Mouse (Mus musculus): ENCODE measurements at regions not wholly inside any gene's neighbourhood (a gene's known extent, or its start where the extent isn't known, plus 50 kb on each side); places are given as distances from the start of the nearest gene placed in this dataset.

DNA sequence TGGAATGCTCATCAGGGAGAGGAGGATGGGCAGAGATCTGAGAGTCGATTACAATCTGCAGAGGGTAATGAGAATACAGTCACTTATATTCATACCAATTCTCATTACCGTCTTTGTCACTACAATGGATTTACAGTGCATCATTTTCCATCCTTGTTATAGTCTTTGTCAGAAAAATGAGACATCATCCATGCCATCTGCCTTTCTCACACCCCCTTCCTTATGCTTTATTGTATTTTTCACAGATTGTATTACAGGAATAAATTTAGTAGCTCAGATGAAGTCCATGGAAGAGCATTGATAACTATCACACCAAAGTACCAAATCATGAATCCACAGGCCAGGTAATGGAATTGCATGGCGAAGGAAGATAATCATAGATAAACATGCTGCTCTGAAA, 779.5 kb downstream of the Cenpc1 start:
- no peak for DNase-seq

DNA sequence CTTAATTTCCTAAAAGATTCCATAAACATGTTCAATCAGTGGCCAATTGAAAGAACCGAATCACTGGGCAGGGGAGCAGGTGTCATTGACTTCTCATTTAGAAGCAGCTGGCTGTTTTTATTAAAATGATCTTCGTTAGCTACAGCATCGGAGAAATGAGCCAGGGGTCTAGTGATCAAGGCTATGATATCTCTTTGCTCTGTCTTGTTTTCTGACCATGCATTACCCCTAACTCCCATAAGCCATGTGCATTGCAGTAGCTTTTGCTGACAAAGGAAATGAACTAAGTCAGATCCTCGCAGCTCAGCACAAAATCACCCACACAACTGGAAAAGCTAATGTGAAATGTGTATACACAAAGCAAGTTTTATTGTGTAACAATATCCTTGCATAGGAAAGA, 816.9 kb downstream of the Cenpc1 start:
- DNase-seq, result no peak

DNA sequence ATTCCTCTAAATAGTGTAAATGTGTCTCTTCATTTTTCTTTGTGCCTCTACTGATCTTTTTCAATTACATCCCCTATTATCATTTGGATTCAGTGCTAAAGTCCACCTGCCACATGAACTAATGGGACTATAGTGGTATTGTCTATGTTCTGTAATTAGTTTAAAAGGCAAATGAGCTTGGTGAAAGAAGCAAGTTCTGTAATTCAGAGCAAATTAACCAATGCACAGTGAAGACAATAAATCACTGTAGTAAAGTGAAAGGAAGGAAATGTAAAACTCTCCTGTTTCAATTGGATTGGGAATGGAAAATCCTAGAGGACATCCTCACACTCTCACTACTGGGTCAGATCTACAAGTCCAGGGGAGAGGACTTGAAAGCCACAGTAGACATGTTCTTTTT, 823.2 kb upstream of the Epha5 start:
- no peak for DNase-seq

DNA sequence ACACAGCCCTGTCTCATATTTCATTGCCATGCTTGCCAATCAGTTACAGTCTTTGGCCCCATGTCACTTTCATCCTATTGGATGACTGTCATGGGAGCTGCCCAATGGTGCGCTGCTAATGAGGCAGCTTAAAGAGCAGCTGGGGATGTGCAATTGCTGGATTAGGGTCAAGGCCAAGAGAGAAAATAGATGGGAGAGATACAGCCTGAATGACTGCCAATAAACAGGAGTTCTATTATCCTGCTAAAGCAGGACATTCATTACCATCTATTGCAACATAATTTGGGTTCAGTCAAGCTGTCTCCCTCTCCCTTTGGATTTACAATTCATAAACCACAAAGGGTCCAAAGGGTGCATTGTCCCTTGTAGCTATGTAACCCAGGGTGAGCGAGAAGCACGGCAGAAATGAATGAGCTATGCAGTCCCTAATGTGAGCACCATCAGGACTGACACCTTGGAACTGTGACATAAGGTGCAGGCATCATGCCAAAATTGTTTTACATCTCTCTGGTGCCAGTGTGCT, 822.4 kb upstream of the Epha5 start:
- peak; percentile 8 to 28 for DNase-seq
